Mouse (Mus musculus): Measurements from ENCODE around the gene Gm12845.

DNA sequence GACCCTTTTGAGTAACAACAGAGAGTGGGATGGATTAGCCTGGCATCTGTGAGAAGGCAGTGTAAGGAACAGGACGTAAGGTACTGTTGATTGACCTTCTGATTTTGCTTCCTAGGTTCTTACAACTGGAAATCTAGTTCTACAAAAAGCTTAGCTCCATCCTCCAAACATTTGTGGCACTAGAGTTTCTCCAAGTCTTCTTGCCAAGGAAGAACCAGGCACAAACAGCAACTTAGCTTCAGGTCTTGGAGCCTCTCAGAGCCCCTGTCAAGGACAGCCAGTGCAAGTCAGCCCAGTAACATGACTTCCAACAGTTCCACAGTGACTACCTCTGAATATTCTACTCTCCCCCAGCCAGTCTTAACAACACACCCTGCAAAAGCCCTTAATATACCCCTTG is at the start of gene Gm12845:
- no peak for TF ChIP-seq POLR2A (IDR thresholded peaks at IDR 0.05; ENCODE audit: low read depth, low read length)
- no peak for TF ChIP-seq CTCF (IDR thresholded peaks at IDR 0.05; ENCODE audit: extremely low read depth, insufficient read depth, insufficient read length, insufficient replicate concordance)
